Mouse (Mus musculus) heart, embryonic 16.5 days (tissue): ENCODE measurements at regions not wholly inside any gene's neighbourhood (a gene's known extent, or its start where the extent isn't known, plus 50 kb on each side); places are given as distances from the start of the nearest gene placed in this dataset.
A peak's percentile ranks its signal among the peaks of the same experiment; 100 is the strongest.

ENCODE experiments used
- ATAC-seq: fragments of 200-750 bp; cut with Nextera tagmentation; replicated peaks from 2 replicates; pipeline ENCODE4 v1.8.0; 2017; ENCODE audit warnings: moderate number of reproducible peaks; ENCODE audit not compliant: insufficient read depth, low FRiP score; ENCODE audit errors: extremely low read depth
- H3K27ac ChIP-seq: fragments of 300-500 bp; sonication (generic); 2 replicates; pipeline ENCODE4 v1.5.1; 2014; ENCODE audit warnings: mild to moderate bottlenecking, low read length, control low read depth, moderate library complexity
- H3K27me3 ChIP-seq: fragments of 300-500 bp; sonication (generic); 2 replicates; pipeline ENCODE4 v1.6.1; 2014; ENCODE audit warnings: low read length, mixed read lengths; ENCODE audit not compliant: control insufficient read depth, insufficient read depth
- H3K36me3 ChIP-seq: fragments of 300-500 bp; sonication (generic); 2 replicates; pipeline ENCODE4 v1.6.1; 2014; ENCODE audit not compliant: control insufficient read depth, insufficient read depth
- H3K4me1 ChIP-seq: fragments of 300-500 bp; sonication (generic); 2 replicates; pipeline ENCODE4 v1.6.1; 2014; ENCODE audit warnings: low read length, mixed read lengths; ENCODE audit not compliant: control insufficient read depth, insufficient read depth
- H3K4me2 ChIP-seq: fragments of 300-500 bp; sonication (generic); 2 replicates; pipeline ENCODE4 v1.6.1; 2014; ENCODE audit warnings: low read depth, mild to moderate bottlenecking, control low read depth, low read length
- H3K4me3 ChIP-seq: fragments of 300-500 bp; sonication (generic); 2 replicates; pipeline ENCODE4 v1.5.1; 2014; ENCODE audit warnings: mild to moderate bottlenecking, control low read depth, low read length
- H3K9ac ChIP-seq: fragments of 300-500 bp; sonication (generic); 2 replicates; pipeline ENCODE4 v1.6.1; 2014; ENCODE audit warnings: low read length, control low read depth
- H3K9me3 ChIP-seq: fragments of 300-500 bp; sonication (generic); replicated peaks from 2 replicates; pipeline ENCODE4 v1.6.1; 2016; ENCODE audit warnings: low read length; ENCODE audit not compliant: control insufficient read depth
- WGBS: fragments of 180-500 bp; shearing (Covaris S2); extraction: QIAGEN DNeasy Blood & Tissue Kit; methylation state at CpG from one replicate; pipeline ENCODE4 v1.1.7; 2014; 5-methylcytosine and 5-hydroxymethylcytosine counted together

- Histone ChIP-seq H3K4me2 (no peak overlapping the region), H3K9me3 (no peaks in the 10 kb centered on the region), H3K9ac (no peak overlapping the region), H3K27ac (no peak overlapping the region), H3K4me3 (no peak overlapping the region), H3K36me3 (no peaks in the 10 kb centered on the region), H3K27me3 (no peaks in the 10 kb centered on the region), H3K4me1 (no peaks in the 10 kb centered on the region)
- WGBS = 93% methylated on average over 9 of the region's 9 CpGs
- ATAC-seq = no peak
These were observed 66.0 kb upstream of the Clint1 start for GRCm38 (mm10) chr11:45785806-45786205.

GRCm38 (mm10) chr11:45787408-45787807, 64.4 kb upstream of the Clint1 start:
- no peaks in the 10 kb centered on the region for H3K27me3 ChIP-seq
- WGBS = 90% methylated on average over 5 of the region's 5 CpGs
- no peak overlapping the region for H3K4me2 ChIP-seq

GRCm38 (mm10) chr11:45789886-45790285, 62.0 kb upstream of the Clint1 start:
- no peak overlapping the region for H3K9ac ChIP-seq
- 91% methylated on average over 3 of the region's 3 CpGs for WGBS
- no peak overlapping the region for H3K27ac ChIP-seq
- H3K4me3 ChIP-seq = no peak overlapping the region
- H3K9me3 ChIP-seq = no peaks in the 10 kb centered on the region
- no peak for ATAC-seq
- no peak overlapping the region for H3K4me2 ChIP-seq
- H3K36me3 ChIP-seq = no peaks in the 10 kb centered on the region
- H3K27me3 ChIP-seq = no peaks in the 10 kb centered on the region
- peaks cover 3% of the 10 kb centered on the region; the same call in 1 of the 2 replicates for H3K4me1 ChIP-seq

More at GRCm38 (mm10) chr11:45787408-45787807, 64.4 kb upstream of the Clint1 start:
- ATAC-seq = no peak
- H3K4me3 ChIP-seq = no peak overlapping the region
- H3K4me1 ChIP-seq = no peaks in the 10 kb centered on the region
- H3K9ac ChIP-seq = no peak overlapping the region
- no peaks in the 10 kb centered on the region for H3K36me3 ChIP-seq
- H3K9me3 ChIP-seq = no peaks in the 10 kb centered on the region
- no peak overlapping the region for H3K27ac ChIP-seq

GRCm38 (mm10) chr11:45790504-45790903, 61.3 kb upstream of the Clint1 start:
- H3K27ac ChIP-seq = no peak overlapping the region
- H3K4me1 ChIP-seq = peaks cover 5% of the 10 kb centered on the region; the same call in 1 of the 2 replicates
- WGBS = 75% methylated on average over 8 of the region's 8 CpGs
- ATAC-seq = no peak
- H3K9ac ChIP-seq = no peak overlapping the region
- no peak overlapping the region for H3K4me2 ChIP-seq
- H3K27me3 ChIP-seq = no peaks in the 10 kb centered on the region
- no peaks in the 10 kb centered on the region for H3K36me3 ChIP-seq
- no peak overlapping the region for H3K4me3 ChIP-seq
- no peaks in the 10 kb centered on the region for H3K9me3 ChIP-seq

GRCm38 (mm10) chr11:45791696-45792095, 60.2 kb upstream of the Clint1 start:
- no peaks in the 10 kb centered on the region for H3K9me3 ChIP-seq
- peaks cover 6% of the 10 kb centered on the region; the same call in 1 of the 2 replicates for H3K4me1 ChIP-seq
- H3K4me3 ChIP-seq = no peak overlapping the region
- no peak overlapping the region for H3K27ac ChIP-seq
- no peak overlapping the region for H3K9ac ChIP-seq
- H3K27me3 ChIP-seq = no peaks in the 10 kb centered on the region
- 78% methylated on average over 2 of the region's 2 CpGs for WGBS
- no peaks in the 10 kb centered on the region for H3K36me3 ChIP-seq
- no peak for ATAC-seq
- no peak overlapping the region for H3K4me2 ChIP-seq

- no peak for ATAC-seq
- no peaks in the 10 kb centered on the region for H3K27me3 ChIP-seq
- H3K36me3 ChIP-seq = no peaks in the 10 kb centered on the region
- H3K27ac ChIP-seq = no peak overlapping the region
- H3K9me3 ChIP-seq = no peaks in the 10 kb centered on the region
- no peak overlapping the region for H3K9ac ChIP-seq
- H3K4me2 ChIP-seq = no peak overlapping the region
- 68% methylated on average over 5 of the region's 5 CpGs for WGBS
- H3K4me1 ChIP-seq = peaks cover 6% of the 10 kb centered on the region; the same call in 1 of the 2 replicates
- no peak overlapping the region for H3K4me3 ChIP-seq
These were observed 57.4 kb upstream of the Clint1 start for GRCm38 (mm10) chr11:45794361-45794981.

DNA sequence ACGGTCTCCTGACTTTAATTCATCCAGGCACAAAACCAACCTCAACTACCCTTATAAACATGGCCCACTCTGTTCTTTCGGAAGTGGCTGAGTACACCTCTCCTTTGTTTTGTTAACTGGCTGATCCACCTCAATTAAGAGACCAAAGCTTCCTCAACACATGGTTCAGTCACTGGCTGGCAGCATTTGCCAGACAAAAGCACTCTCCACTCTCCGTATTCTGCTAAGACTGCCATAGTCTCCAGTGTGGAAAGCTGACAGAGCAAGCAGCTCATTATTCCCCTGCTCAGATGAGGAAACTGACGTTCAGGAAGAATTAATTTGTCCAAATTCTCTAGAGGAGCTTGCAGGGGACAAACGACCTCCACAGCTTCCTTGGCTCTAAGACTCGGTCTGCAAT, 56.5 kb upstream of the Clint1 start:
- no peak overlapping the region for H3K9ac ChIP-seq
- H3K4me2 ChIP-seq = no peak overlapping the region
- no peaks in the 10 kb centered on the region for H3K36me3 ChIP-seq
- no peak for ATAC-seq
- no peaks in the 10 kb centered on the region for H3K27me3 ChIP-seq
- H3K4me3 ChIP-seq = no peak overlapping the region
- H3K27ac ChIP-seq = no peak overlapping the region
- H3K9me3 ChIP-seq = no peaks in the 10 kb centered on the region
- WGBS = 50% methylated on average over 6 of the region's 6 CpGs
- peaks cover 6% of the 10 kb centered on the region; the same call in 1 of the 2 replicates for H3K4me1 ChIP-seq

DNA sequence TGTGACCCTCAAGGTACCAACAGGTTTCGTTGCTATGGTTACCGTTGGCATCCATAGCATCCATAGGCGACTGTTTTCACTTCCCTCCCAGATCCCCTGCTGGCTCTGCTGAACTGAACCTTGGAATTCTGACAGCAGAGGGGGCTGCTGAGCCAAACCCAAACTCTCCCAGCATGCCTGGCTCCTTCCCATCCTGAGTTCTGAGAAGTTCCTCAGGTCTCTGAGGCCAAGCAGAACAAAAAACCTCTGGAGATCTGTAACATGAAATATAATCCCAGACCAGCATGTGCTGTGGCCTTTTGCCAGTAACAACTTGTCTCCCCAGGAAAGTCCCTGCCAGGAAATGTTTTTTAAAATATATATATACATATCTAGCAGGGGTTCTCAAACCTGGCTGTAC, 56.1 kb upstream of the Clint1 start:
- no peaks in the 10 kb centered on the region for H3K27me3 ChIP-seq
- 11% methylated on average over 3 of the region's 3 CpGs for WGBS
- peak; percentile 52 for ATAC-seq
- H3K4me2 ChIP-seq = no peak overlapping the region
- H3K9me3 ChIP-seq = no peaks in the 10 kb centered on the region
- no peaks in the 10 kb centered on the region for H3K36me3 ChIP-seq
- H3K9ac ChIP-seq = no peak overlapping the region
- H3K4me3 ChIP-seq = no peak overlapping the region
- no peak overlapping the region for H3K27ac ChIP-seq
- H3K4me1 ChIP-seq = peaks cover 6% of the 10 kb centered on the region; the same call in 1 of the 2 replicates

DNA sequence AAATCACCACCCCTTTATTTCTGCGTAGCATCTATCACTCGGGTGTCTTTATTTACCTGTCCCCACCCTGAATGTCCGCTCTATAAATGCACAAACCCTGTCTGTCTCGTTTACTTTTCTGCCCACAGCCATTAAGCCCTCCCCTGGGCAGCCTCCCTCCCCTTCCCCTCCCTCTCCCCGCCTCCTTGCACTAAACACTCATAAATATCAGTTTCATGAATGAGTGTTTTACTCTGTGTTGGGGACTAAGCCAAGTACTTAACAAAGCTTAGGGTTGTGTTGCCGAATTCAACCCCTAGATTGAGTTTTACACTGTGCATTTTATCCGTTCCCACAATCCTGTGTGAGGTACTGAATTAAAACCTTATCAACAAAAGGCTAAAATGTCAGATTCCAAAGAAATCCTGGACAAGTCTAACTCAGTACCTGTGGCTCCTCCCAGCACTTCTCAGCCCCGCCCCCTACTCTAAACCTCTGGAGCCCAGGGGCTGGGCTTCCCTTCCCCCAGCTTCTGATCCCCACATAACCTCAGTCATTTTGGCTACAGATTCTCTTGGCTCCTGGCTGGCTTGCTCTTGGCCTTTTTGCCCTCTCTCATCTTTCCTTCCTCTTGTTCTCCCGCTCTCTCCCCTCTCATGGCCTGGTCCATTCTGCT, 52.0 kb upstream of the Clint1 start:
- Histone ChIP-seq H3K9ac (no peak overlapping the region), H3K27ac (no peak overlapping the region), H3K4me2 (peak overlapping the region; percentile 19; the same call in 1 of the 2 replicates), H3K4me3 (no peak overlapping the region), H3K27me3 (no peaks in the 10 kb centered on the region), H3K4me1 (peaks cover 2% of the 10 kb centered on the region; the same call in 1 of the 2 replicates), H3K36me3 (no peaks in the 10 kb centered on the region), H3K9me3 (no peaks in the 10 kb centered on the region)
- ATAC-seq = no peak
- WGBS = 38% methylated on average over 9 of the region's 9 CpGs
